Mouse (Mus musculus) spleen, postnatal 14 days (tissue): Measurements from ENCODE around the gene Trpv4.
A peak's percentile ranks its signal among the peaks of the same experiment; 100 is the strongest.

Source experiments
- DNase-seq, 2 experiments: peaks; one replicate each; pipeline ENCODE4 v3.0.0; 2021 to 2022; ENCODE audit warnings: low spot score in 2 of 2

Gene Trpv4

DNA sequence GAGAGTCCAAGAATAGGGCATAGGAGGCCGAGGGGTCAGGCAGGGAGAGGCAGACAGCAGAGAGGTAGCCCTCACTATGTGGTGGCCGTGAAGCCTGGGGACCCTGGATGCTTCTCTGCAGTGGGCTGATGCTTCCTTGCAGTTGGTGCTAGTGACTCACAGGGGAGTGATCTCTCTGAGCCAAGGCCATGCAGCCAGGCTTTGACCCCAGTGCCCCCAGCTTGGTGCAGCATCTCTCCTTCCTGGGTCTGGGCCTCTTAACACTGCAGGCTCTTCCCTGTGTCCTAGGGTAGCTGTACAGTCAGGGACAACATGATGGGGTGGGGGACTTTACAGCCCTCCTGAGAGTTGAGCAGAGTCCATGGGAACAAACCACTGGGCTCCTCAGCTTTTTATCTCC, 68.8 kb downstream of the Trpv4 start:
- DNase-seq, result no peak

DNA sequence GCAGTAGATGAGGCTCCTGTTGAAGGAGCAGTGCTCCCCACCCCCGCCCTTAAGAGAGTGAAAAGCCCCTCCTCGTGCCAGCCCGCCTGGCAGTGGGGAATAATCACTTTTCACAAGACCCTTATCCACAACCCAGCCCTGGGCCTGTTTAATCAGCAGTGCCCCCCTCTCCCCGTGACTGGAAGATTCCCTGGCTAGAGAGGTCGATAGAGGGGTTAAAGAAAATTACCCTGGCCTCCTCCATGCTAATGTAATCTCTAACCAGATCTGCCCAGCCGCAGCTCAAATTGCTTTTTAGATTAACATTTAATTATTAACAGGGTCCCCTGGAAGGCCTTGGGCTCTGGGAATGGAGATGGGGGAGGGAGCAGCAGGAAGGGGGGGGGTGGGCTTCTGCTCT, 69.2 kb downstream of the Trpv4 start:
- no peak for DNase-seq

DNA sequence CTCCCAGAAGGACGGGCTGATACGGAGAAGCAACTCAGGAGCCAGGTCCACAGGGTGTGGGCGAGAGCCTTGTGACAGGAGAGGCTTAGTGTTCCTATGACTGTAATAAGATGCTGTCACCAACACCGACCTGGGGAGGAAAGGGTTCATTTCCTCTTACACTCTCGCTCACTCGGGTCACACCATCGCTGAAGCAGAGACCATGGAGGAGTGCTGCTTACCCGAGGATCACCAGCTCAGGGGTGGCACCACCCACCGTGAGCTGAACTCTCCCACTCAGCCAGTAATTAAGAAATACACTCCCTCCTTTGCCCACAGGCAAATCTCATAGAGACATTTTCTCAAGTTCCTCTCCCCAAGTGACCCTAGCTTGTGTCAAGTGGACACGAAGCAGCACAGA, 69.8 kb downstream of the Trpv4 start:
- no peak for DNase-seq

DNA sequence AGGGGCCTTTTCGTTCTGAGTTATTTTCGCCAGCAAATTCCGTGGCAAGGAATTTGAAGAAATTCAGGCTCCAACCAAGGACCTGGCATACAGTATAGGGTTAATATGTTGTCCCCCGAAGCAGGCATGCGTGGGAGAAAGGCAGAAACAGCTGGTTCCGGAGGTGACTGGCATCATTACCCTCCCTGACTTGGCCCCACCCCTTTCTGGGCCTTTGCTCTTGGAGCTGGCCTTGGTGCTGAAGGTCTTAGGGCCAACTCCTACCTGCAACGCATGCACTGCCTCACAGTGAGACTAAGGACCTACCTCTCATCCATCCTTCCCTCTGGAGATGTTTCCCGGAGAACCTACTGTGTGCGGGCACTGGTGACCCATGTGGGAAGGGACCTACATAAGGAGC, 70.3 kb downstream of the Trpv4 start:
- peak; percentile 61 to 79 for DNase-seq

DNA sequence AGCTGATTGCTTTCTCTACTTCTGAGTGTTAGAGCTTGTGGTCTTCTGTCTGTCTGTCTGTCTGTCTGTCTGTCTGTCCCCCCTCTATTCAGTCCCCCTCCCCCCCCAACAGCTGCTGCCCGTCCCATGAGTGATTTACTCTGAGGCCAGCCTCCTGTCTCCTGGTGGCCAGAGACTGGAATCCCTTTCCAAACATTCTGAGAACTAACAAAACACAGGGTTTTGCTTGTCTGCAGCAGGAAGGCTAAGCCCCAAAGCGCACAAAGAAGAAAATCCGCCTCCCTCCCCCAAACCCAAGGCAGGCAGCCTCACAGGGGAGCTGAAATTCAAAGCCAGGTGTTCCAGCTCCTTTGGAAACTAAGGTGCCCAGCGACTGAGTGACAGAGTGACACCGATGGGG, 72.5 kb downstream of the Trpv4 start:
- no peak for DNase-seq

DNA sequence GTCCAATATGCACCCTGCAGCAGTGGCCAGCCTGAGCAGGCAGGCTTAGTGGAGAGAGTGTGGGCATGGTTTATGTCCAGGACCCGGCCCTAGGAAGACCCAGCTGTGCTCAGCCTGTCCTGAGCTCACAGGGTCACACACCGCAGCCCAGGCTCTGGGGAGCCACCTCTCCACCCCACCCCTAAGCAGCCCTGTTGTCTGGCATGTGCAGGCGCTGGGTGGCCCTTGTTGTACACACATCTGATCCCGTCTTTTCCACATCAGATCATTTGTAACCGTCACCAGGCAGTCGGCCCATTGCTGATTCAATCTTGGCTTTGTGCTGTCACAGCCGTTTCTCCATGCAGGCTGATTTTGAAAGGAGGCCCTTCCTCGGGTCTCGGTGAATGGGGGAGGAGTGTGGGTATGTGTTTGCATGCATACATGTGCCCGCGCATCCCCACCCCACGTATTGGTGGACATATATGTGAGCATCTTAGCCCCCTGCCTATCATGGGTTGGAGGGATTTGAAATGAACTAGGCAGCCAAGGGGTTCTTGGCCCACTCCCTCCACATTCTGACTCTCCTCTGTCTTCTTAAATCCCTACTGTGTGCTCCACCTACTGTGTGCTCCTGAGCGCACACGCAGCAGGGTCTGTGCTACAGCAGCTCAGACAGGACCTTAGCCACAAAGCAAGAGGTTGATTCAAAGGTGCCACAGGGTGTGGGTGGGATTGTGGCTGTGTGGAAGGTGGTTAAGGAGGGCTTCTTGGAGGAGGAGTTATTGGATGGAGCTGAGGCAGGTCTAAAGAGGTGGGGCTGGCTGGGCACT, 73.7 kb downstream of the Trpv4 start:
- DNase-seq, result no peak

DNA sequence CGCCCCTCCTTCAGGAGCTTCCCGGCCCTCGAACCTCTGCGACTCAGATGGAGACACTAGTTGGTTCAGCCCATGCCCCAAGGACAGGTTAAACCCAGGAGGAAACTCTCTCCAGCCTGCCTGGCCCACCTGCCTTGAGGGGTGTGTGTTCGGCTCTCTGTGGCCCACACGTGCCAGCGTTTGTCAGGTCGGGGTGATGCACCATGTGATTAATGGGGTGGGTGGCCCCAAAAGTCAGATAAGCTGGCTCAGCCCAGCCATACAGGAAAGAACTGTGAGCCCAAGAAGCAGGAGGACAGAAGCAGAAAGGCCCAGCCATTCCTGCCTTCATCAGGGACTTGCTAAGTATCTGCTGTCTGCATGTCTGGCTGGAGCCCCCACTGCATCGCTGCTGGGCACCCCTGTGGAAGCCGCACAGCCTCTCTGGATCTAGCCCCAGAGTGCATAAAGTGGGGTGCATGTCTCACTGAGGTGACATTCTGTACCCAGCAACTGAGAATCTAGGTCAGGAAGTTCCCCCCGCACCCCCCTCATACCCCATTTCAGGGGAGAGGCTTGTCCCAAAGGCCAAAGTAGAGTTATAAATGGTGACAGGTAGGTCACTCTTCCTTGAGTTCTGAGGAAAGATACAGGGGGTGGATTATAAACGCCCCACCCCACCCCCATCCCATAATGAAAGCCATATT, 74.6 kb downstream of the Trpv4 start:
- DNase-seq, result no peak

DNA sequence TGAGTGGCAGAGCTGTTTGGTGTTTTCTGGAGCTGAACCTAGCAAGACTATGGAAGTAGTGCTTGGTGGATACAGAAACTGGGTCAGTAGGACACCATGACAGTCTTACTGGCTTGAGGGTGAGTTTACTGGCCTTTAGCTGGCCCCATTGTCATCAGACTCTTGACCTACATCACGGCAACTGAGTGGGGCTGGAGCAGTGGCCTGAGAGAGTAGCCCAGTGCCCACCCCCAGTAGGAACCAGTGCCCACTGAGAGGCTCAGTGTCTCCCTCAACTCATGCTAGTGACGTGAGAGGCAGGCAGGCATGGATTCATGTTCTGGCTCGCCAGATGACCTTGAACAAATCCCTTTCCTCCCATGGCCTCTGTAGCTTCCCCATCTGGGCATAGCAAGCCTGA, 75.2 kb downstream of the Trpv4 start:
- no peak for DNase-seq

DNA sequence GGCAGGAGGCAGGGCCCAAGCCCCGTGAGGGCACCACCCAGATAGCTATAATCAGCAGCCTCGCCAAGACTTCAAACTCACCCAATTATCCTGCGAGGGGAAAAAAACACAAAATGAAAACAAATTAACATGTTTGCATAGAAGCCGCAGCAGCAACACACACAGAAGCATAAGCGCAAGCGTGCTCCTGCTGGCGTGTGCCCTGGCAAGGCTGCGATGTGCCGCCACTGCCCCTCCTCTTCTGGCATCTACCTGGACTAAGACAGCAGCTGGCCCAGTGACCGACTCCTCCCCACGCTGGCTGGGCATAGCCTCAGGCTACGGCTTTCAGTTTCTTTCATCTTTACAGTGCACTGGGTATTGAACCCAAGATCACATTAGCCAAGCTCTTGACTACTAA, 76.7 kb downstream of the Trpv4 start:
- DNase-seq, result no peak

DNA sequence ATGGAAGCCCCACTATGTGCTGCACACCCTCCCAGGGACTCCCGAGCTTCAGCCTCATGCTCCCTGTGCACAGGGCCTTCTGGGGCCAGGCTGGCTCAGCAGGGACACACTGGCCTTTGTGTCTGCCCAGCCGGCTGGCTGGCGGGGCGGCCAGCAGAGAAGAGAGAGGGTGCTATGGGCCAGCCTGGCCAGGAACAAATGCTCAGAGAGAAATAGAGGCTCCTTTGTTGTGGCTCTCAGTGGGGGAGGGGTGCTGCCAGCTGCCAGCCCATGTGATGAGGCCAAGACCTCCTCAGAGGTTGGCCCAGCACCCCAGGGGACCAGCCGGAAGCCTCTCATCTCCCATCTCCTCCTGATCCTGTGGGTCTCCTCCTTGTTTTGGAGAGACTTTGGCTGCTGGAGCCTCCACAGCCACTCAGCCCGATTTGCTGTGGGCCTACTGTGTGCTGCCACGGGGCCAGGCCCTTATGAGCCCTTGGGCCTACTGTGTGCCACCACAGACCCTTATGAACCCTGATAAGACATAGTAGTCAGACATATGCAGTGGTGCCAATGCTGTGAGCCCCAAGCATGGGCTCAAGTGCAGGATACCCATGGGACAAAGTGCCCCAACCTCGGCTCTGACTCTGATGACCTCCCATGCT, 78.4 kb downstream of the Trpv4 start:
- no peak for DNase-seq

DNA sequence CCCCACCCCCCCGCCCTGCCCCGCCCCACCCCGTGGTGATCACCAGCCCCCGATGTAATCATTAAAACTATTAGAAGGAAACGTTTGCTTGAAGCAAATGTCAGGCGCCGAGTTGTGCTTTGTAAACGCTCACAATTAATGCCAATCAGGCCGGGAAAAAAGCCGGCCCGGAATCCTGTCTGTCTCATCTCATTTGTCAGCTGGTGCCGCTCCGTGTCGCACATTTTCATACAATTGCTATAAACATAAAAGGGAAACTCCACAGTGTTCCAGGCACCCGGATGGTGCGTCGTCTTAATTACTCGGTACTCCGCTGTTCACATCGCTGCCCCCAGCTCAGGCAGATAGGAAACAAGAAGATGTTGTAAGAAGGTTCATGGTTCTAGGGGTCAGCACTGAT, 79.9 kb downstream of the Trpv4 start:
- DNase-seq, result no peak

DNA sequence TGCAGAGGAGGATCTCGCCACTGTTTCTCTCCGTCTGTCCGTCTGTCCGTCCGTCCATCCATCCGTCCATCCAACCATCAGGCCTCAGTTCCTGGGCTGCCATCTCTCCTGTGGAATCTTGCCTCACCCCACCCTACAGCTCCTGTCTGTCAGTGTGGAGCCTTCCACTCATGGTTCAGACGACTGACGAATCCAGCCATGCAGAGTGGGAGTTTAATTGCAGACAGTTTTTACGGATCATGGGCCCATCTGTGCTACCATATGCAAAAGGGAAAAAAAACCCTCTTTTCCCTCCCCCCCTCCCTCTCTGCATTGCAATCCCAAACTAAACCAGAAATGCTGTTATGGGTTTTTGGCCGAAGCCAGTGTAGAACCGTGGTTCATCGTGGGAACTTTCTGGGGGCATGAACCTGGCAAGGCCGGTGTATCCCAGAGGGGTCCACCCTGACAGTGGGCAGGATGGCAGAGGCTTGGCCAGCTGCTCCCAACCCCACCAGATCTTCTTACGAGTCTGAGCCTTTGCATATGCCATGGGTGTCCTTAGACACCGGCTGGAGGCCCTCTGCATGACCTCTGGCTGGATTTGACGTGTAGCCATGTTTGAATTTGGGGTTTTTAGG, 82.1 kb downstream of the Trpv4 start:
- DNase-seq, result no peak

DNA sequence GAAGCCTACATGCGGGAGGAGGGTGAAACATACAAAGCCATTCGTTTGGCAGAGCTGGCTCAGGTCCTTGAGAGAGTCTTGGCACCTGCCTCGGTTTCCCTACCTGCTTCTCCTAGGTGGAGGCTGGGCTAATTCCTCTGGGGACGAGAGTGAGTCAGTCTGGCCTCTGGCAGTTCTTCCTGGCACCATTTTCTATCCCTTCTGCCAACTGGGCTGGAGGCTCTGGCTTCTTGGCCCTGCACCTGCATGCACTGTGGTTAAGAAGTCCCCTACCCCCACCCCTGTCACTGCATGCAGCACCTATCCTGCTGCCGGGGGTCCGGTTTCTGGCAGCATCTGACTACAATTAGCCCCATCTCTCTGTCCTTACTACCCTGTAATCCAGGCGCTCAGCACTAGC, 82.7 kb downstream of the Trpv4 start:
- DNase-seq, result no peak

DNA sequence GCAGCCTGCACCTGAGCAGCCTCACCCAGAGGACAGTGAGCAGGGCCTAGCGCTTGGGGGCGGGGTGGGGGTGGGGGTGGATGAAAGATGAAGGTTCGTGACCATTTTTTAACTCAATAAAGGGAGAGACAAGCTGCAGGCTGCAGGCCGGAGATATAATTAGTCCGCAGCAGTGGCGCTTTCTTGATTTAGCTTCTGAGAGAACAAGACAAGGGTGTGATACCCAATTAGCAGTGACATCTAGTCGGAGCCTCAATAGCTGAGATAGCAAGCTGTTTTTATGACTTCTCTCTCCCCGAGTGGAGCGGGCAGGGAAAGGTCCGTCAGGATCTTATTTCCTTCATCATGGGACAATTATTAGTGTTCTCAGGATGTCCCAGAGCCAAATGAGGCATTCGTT, 83.2 kb downstream of the Trpv4 start:
- DNase-seq, result no peak

DNA sequence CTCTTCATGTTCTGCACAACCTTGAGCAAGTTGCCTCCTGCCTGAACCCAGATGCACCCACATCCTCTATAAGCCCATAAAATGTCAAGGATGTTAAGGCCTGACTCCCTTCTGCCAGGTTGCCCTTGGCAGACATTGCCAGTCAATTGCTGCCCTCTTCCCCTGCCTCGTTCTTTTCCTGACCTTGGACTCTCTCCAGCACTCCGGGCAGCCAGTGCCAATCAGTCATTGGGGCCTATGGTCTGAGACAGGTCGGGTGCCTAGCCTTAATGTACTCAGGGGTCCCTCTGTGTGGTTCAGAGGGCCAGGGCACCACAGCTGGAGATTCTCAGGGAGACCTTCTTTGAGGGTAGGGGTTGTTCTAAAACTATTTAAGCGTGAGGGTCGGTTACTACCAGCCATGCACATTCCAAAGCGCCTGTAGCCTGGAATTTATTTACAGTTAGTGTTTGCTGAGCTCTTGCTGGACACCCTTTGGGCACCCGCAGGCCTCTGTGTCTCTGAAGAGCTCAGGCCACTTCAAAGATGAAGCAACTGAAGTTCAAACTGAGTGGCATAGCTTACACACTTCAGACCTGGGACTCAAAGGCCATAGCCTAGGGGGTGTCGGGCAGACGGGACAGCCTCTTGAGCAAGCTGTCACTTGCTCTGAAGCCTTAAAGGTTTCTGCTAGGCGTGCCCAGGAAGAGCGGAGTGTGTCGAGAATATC, 84.1 kb downstream of the Trpv4 start:
- DNase-seq, result no peak

DNA sequence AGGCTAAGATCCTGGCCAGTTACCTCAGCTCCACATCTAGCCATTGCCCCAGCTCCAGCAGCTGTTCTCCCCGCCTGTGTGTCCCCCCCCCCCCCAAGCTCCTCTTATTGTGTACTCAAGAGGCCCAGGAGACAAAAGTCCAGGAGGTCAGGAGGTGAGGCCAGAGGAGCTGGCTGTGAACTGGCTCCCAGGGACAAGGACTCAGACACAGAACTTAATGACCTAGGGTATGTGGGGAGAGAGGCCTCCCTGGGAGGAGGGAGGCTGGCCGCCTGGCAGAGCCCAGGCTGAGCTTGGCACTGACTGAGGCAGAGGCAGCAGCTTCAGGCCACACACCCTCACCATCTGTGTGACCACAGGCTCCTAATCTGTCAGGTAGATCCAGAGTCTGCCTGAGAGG, 85.2 kb downstream of the Trpv4 start:
- DNase-seq, result no peak
